Mouse (Mus musculus): Measurements from ENCODE around the gene Ift46. TPM values are rescaled to one million over a fixed set of nuclear protein-coding genes. Genes with fewer than 3 reads are reported as not detected.
A peak's percentile ranks its signal among the peaks of the same experiment; 100 is the strongest.

Gene Ift46
- polyA plus RNA-seq, 1 experiment from 2014 or later: 141 TPM

- DNase-seq (ENCODE audit: low spot score, missing footprints) (peak; percentile 98), ATAC-seq (ENCODE audit: low FRiP score) (peak; percentile 97)
- Histone ChIP-seq H3K4me1 (ENCODE audit: control insufficient read depth, insufficient read depth, low read length) (peaks cover 10% of the 10 kb centered on the region), H3K36me3 (ENCODE audit: control insufficient read depth, insufficient read depth, low read length) (no peaks in the 10 kb centered on the region), H3K4me3 (ENCODE audit: low read depth, low read length) (peak within 1 kb of the TSS; percentile 49), H3K27ac (ENCODE audit: low read depth, low read length) (peak within 1 kb of the TSS; percentile 3; the same call in 1 of the 2 replicates), H3K9ac (ENCODE audit: low read length) (peak within 1 kb of the TSS; percentile 65), H3K27me3 (ENCODE audit: control insufficient read depth, insufficient read depth, low read length) (peaks cover 11% of the 10 kb centered on the region), H3K9me3 (ENCODE audit: control insufficient read depth, low read length) (no peaks in the 10 kb centered on the region), H3K4me2 (peak within 1 kb of the TSS; percentile 62)
- under 1% methylated on average over 73 of the region's 75 CpGs for WGBS
Measured at GRCm38 (mm10) chr9:44799102-44799957, 31.6 kb downstream of the Ift46 start, which contains the start of gene Tmem25. Gene Tmem25 (minus strand): TSS chr9:44799307.

- DNase-seq (ENCODE audit: low spot score, missing footprints) (no peak), ATAC-seq (ENCODE audit: low FRiP score) (no peak)
- no peak overlapping the region for H3K27ac ChIP-seq (ENCODE audit: low read depth, low read length)
Measured at GRCm38 (mm10) chr9:44799958-44800324, 32.2 kb downstream of the Ift46 start.

GRCm38 (mm10) chr9:44801669-44802068, 34.0 kb downstream of the Ift46 start:
- no peak overlapping the region for H3K27ac ChIP-seq (ENCODE audit: low read depth, low read length)
- 83% methylated on average over 6 of the region's 6 CpGs for WGBS
- no peak for ATAC-seq (ENCODE audit: low FRiP score)
- H3K36me3 ChIP-seq (ENCODE audit: control insufficient read depth, insufficient read depth, low read length): peaks cover 10% of the 10 kb centered on the region
- H3K27me3 ChIP-seq (ENCODE audit: control insufficient read depth, insufficient read depth, low read length): peaks cover 11% of the 10 kb centered on the region
- H3K4me3 ChIP-seq (ENCODE audit: low read depth, low read length): no peak overlapping the region
- H3K9ac ChIP-seq (ENCODE audit: low read length): no peak overlapping the region
- peaks cover 10% of the 10 kb centered on the region for H3K4me1 ChIP-seq (ENCODE audit: control insufficient read depth, insufficient read depth, low read length)
- no peak for DNase-seq (ENCODE audit: low spot score, missing footprints)
- H3K9me3 ChIP-seq (ENCODE audit: control insufficient read depth, low read length): no peaks in the 10 kb centered on the region
- no peak overlapping the region for H3K4me2 ChIP-seq

More at GRCm38 (mm10) chr9:44799958-44800324, 32.2 kb downstream of the Ift46 start:
- peak overlapping the region; percentile 49 for H3K4me3 ChIP-seq (ENCODE audit: low read depth, low read length)
- peak overlapping the region; percentile 65 for H3K9ac ChIP-seq (ENCODE audit: low read length)
- WGBS: 44% methylated on average over 9 of the region's 9 CpGs
- peaks cover 10% of the 10 kb centered on the region for H3K4me1 ChIP-seq (ENCODE audit: control insufficient read depth, insufficient read depth, low read length)
- H3K36me3 ChIP-seq (ENCODE audit: control insufficient read depth, insufficient read depth, low read length): peaks cover 4% of the 10 kb centered on the region; the same call in 1 of the 2 replicates
- H3K9me3 ChIP-seq (ENCODE audit: control insufficient read depth, low read length): no peaks in the 10 kb centered on the region
- H3K4me2 ChIP-seq: peak overlapping the region; percentile 62
- H3K27me3 ChIP-seq (ENCODE audit: control insufficient read depth, insufficient read depth, low read length): peaks cover 11% of the 10 kb centered on the region

GRCm38 (mm10) chr9:44802808-44803450, 35.2 kb downstream of the Ift46 start, which contains the start of gene Ttc36:
Gene Ttc36 (minus strand): TSS chr9:44803072.
- H3K9me3 ChIP-seq (ENCODE audit: control insufficient read depth, low read length): no peaks in the 10 kb centered on the region
- WGBS: 71% methylated on average over 4 of the region's 4 CpGs
- DNase-seq (ENCODE audit: low spot score, missing footprints) (no peak), ATAC-seq (ENCODE audit: low FRiP score) (no peak)
- no peak within 1 kb of the TSS for H3K4me2 ChIP-seq
- H3K9ac ChIP-seq (ENCODE audit: low read length): no peak within 1 kb of the TSS
- no peak within 1 kb of the TSS for H3K27ac ChIP-seq (ENCODE audit: low read depth, low read length)
- H3K4me3 ChIP-seq (ENCODE audit: low read depth, low read length): no peak within 1 kb of the TSS
- peaks cover 15% of the 10 kb centered on the region for H3K36me3 ChIP-seq (ENCODE audit: control insufficient read depth, insufficient read depth, low read length)
- peaks cover 10% of the 10 kb centered on the region for H3K4me1 ChIP-seq (ENCODE audit: control insufficient read depth, insufficient read depth, low read length)
- peaks cover 9% of the 10 kb centered on the region for H3K27me3 ChIP-seq (ENCODE audit: control insufficient read depth, insufficient read depth, low read length)

GRCm38 (mm10) chr9:44804678-44805077, 37.0 kb downstream of the Ift46 start:
- Histone ChIP-seq H3K36me3 (ENCODE audit: control insufficient read depth, insufficient read depth, low read length) (peaks cover 27% of the 10 kb centered on the region), H3K27me3 (ENCODE audit: control insufficient read depth, insufficient read depth, low read length) (peaks cover 3% of the 10 kb centered on the region; the same call in 1 of the 2 replicates), H3K4me2 (no peak overlapping the region), H3K9ac (ENCODE audit: low read length) (no peak overlapping the region), H3K4me1 (ENCODE audit: control insufficient read depth, insufficient read depth, low read length) (peaks cover 8% of the 10 kb centered on the region), H3K9me3 (ENCODE audit: control insufficient read depth, low read length) (no peaks in the 10 kb centered on the region), H3K27ac (ENCODE audit: low read depth, low read length) (no peak overlapping the region), H3K4me3 (ENCODE audit: low read depth, low read length) (no peak overlapping the region)
- no peak for DNase-seq (ENCODE audit: low spot score, missing footprints)
- ATAC-seq (ENCODE audit: low FRiP score): no peak
- WGBS: 94% methylated on average over 10 of the region's 10 CpGs

- no peak overlapping the region for H3K27ac ChIP-seq (ENCODE audit: low read depth, low read length)
- H3K4me3 ChIP-seq (ENCODE audit: low read depth, low read length): no peak overlapping the region
- H3K27me3 ChIP-seq (ENCODE audit: control insufficient read depth, insufficient read depth, low read length): peaks cover 3% of the 10 kb centered on the region; the same call in 1 of the 2 replicates
- H3K4me1 ChIP-seq (ENCODE audit: control insufficient read depth, insufficient read depth, low read length): no peaks in the 10 kb centered on the region
- no peaks in the 10 kb centered on the region for H3K9me3 ChIP-seq (ENCODE audit: control insufficient read depth, low read length)
- H3K36me3 ChIP-seq (ENCODE audit: control insufficient read depth, insufficient read depth, low read length): peaks cover 35% of the 10 kb centered on the region
- H3K9ac ChIP-seq (ENCODE audit: low read length): no peak overlapping the region
- no peak for ATAC-seq (ENCODE audit: low FRiP score)
- WGBS: 90% methylated on average over 5 of the region's 5 CpGs
- no peak for DNase-seq (ENCODE audit: low spot score, missing footprints)
- no peak overlapping the region for H3K4me2 ChIP-seq
Measured at GRCm38 (mm10) chr9:44805536-44805935, 37.8 kb downstream of the Ift46 start.

- DNase-seq (ENCODE audit: low spot score, missing footprints): no peak
- H3K4me2 ChIP-seq: no peak overlapping the region
- no peaks in the 10 kb centered on the region for H3K27me3 ChIP-seq (ENCODE audit: control insufficient read depth, insufficient read depth, low read length)
- H3K27ac ChIP-seq (ENCODE audit: low read depth, low read length): no peak overlapping the region
- no peaks in the 10 kb centered on the region for H3K4me1 ChIP-seq (ENCODE audit: control insufficient read depth, insufficient read depth, low read length)
- no peak for ATAC-seq (ENCODE audit: low FRiP score)
- no peak overlapping the region for H3K9ac ChIP-seq (ENCODE audit: low read length)
- no peak overlapping the region for H3K4me3 ChIP-seq (ENCODE audit: low read depth, low read length)
- peaks cover 44% of the 10 kb centered on the region for H3K36me3 ChIP-seq (ENCODE audit: control insufficient read depth, insufficient read depth, low read length)
- WGBS: 75% methylated on average over 5 of the region's 5 CpGs
- H3K9me3 ChIP-seq (ENCODE audit: control insufficient read depth, low read length): no peaks in the 10 kb centered on the region
Measured at GRCm38 (mm10) chr9:44807141-44807540, 39.4 kb downstream of the Ift46 start.

GRCm38 (mm10) chr9:44807778-44808177, 40.1 kb downstream of the Ift46 start:
- Histone ChIP-seq H3K4me3 (ENCODE audit: low read depth, low read length) (no peak overlapping the region), H3K9me3 (ENCODE audit: control insufficient read depth, low read length) (no peaks in the 10 kb centered on the region), H3K27me3 (ENCODE audit: control insufficient read depth, insufficient read depth, low read length) (no peaks in the 10 kb centered on the region), H3K27ac (ENCODE audit: low read depth, low read length) (no peak overlapping the region), H3K4me2 (no peak overlapping the region), H3K4me1 (ENCODE audit: control insufficient read depth, insufficient read depth, low read length) (no peaks in the 10 kb centered on the region), H3K36me3 (ENCODE audit: control insufficient read depth, insufficient read depth, low read length) (peaks cover 49% of the 10 kb centered on the region), H3K9ac (ENCODE audit: low read length) (no peak overlapping the region)
- ATAC-seq (ENCODE audit: low FRiP score) (no peak), DNase-seq (ENCODE audit: low spot score, missing footprints) (no peak)
- WGBS: 95% methylated on average over 10 of the region's 10 CpGs

- H3K27me3 ChIP-seq (ENCODE audit: control insufficient read depth, insufficient read depth, low read length): no peaks in the 10 kb centered on the region
- ATAC-seq (ENCODE audit: low FRiP score) (no peak), DNase-seq (ENCODE audit: low spot score, missing footprints) (no peak)
- H3K27ac ChIP-seq (ENCODE audit: low read depth, low read length): no peak overlapping the region
- no peak overlapping the region for H3K4me2 ChIP-seq
- H3K4me3 ChIP-seq (ENCODE audit: low read depth, low read length): no peak overlapping the region
- H3K36me3 ChIP-seq (ENCODE audit: control insufficient read depth, insufficient read depth, low read length): peaks cover 67% of the 10 kb centered on the region
- H3K4me1 ChIP-seq (ENCODE audit: control insufficient read depth, insufficient read depth, low read length): no peaks in the 10 kb centered on the region
- 93% methylated on average over 10 of the region's 10 CpGs for WGBS
- H3K9me3 ChIP-seq (ENCODE audit: control insufficient read depth, low read length): no peaks in the 10 kb centered on the region
- no peak overlapping the region for H3K9ac ChIP-seq (ENCODE audit: low read length)
Measured at GRCm38 (mm10) chr9:44810316-44810715, 42.6 kb downstream of the Ift46 start.

All from midbrain, embryonic 11.5 days (tissue).